Mouse (Mus musculus): ENCODE data around the gene Cd200r4. TPM values are rescaled to one million over a fixed set of nuclear protein-coding genes. Genes with fewer than 3 reads are reported as not detected.

Gene Cd200r4
- total RNA-seq (2021), result not detected
- long read RNA-seq, experiment 1, result 0 reads
- long read RNA-seq, experiment 2, result 0 reads

GRCm38 (mm10) chr16:44811544-44811943 lies at the start of gene Cd200r4:
Gene Cd200r4, plus strand, starts transcription at chr16:44811733.
- intact Hi-C loops (cut with DNase I), result no loop called here

DNA sequence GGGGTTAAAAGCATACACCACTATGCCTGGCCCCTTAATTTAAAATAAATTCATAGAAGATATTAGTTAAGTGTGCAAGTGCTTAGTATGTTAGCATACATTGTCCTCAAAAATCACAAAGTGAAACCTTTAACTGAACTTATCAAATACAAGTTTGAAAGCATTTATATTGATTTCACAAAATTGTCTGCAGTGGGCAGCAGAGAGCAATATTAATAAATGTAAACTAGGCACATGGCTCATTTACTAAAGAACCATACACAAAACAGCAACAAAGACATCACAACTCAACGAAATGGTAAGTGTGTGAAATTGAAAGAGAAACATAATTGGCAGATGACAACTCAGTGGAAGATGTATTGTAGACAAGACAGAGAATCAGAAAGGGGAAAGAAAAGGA lies 49.7 kb upstream of the Cd200r4 start:
- no peak for DNase-seq
- intact Hi-C loops (cut with DNase I), result loop anchor here (10.0 kb wide), 2 partner anchors 263 to 363 kb away; no protein-coding TSS in a partner anchor
- Histone ChIP-seq H3K4me3 (no peak overlapping the region), H3K27ac (no peak overlapping the region)
- TF ChIP-seq CTCF (IDR thresholded peaks at IDR 0.05), result peak; percentile 26; the same call in 1 of the 2 replicates

More at GRCm38 (mm10) chr16:44811544-44811943, at the start of gene Cd200r4:
- no peak within 1 kb of the TSS for H3K27ac ChIP-seq
- no peak within 1 kb of the TSS for H3K4me3 ChIP-seq
- no peak for TF ChIP-seq CTCF (IDR thresholded peaks at IDR 0.05)
- no peak for DNase-seq

DNA sequence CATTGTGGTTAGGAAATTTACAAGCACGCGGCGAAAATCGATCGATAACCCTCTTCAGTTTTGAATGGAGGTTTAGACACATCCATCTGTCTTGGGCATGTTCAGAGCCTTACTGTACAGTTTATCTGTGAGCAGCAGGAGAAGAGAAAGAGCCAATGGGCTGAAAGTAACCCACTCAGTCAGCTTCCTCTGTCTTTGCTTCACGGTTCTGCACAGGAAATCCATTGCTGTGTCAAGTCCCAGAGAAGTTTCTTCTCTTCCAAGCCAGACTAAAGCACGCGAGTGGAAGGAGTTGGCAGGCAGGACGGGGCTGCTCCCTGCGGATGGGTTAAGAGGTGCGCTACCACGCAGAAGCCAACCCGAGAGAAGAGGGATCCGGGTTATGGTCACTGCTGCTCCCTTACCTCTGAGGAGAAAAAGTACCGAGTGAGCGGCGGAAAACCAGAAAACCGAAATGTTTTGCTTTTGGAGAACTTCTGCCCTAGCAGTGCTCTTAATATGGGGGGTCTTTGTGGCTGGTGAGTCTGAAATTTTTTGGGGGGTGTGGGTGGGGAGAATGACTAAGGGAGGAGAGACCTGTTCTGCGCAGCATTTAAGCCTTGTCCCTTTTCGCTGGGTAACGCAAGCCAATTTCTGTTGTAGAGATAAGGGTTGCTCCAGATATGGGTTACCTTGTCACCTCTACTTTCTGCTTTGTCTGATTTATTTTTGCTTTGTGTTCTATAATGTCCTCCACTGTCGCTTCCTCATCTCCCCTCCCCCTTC lies 45.8 kb upstream of the Cd200r4 start, which contains the start of gene Cd200r1:
Cd200r1 (plus strand) TSS at position 182 of the 765 bp plus-strand sequence.
- TF ChIP-seq CTCF (IDR thresholded peaks at IDR 0.05), result no peak
- no peak for DNase-seq
- intact Hi-C loops (cut with DNase I), result loop anchor here (2.0 to 10.0 kb wide), 3 partner anchors 259 to 359 kb away; no protein-coding TSS in a partner anchor
- Histone ChIP-seq H3K4me3 (peak within 1 kb of the TSS; percentile 44), H3K27ac (peak within 1 kb of the TSS; percentile 12; the same call in 1 of the 2 replicates)

DNA sequence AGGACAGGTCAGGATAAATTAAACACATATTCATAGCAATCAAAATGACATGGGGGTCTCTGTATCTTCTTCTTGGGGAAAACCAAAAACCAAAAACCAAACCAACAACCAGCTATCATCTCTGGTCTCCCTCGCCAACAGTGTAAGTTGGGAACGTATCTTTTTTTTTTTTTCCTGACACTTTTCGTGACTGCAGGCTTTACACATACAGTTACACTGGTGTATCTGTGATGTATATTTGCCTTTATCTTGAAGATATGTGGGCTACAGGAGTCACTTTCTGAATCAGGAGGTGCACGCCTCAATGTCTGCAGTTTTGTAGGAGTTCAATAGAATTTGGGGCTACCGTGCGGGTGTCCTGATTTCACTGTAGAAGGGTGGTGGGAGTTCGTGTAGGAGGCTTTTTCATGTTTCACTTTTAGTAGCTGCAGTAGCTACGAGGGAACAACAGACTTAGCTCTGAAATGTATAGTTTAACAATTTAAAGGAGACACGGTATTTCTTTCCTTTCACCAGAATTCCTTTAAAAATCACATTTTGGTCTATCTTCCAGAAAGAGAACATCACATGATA lies 45.1 kb upstream of the Cd200r4 start:
- no peak for TF ChIP-seq CTCF (IDR thresholded peaks at IDR 0.05)
- Histone ChIP-seq H3K27ac (no peak overlapping the region), H3K4me3 (peak overlapping the region; percentile 44)
- no peak for DNase-seq
- intact Hi-C loops (cut with DNase I), result loop anchor here (2.0 to 10.0 kb wide), 3 partner anchors 258 to 358 kb away; no protein-coding TSS in a partner anchor

DNA sequence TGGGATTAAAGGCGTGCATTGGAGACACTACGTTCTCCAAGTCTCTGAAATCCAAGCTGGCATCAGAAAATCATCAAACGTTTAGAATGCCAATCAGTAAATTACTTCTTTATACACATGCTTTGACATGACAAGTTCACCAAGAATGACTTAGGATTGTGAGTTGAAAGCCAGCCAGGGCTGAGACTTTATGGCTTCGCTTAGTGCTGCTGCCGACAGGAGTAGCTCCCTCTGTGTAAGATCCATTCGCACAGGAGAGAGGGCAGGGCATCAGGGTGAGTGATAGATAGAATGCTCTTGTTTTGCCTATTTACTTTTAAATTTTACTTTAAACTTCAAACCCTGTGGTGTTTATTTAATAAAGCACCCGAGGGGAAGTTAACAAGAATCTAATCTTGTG lies 44.0 kb upstream of the Cd200r4 start:
- intact Hi-C loops (cut with DNase I), result loop anchor here (2.0 to 10.0 kb wide), 3 partner anchors 257 to 357 kb away; no protein-coding TSS in a partner anchor
- no peak overlapping the region; the same call in 1 of the 2 replicates for H3K4me3 ChIP-seq
- no peak for DNase-seq
- H3K27ac ChIP-seq, result no peak overlapping the region
- no peak for TF ChIP-seq CTCF (IDR thresholded peaks at IDR 0.05)

- no peak for DNase-seq
- intact Hi-C loops (cut with DNase I), result loop anchor here (2.0 to 10.0 kb wide), 3 partner anchors 257 to 357 kb away; no protein-coding TSS in a partner anchor
- TF ChIP-seq CTCF (IDR thresholded peaks at IDR 0.05), result peak; percentile 70
- Histone ChIP-seq H3K4me3 (no peak overlapping the region; the same call in 1 of the 2 replicates), H3K27ac (no peak overlapping the region)
Observed at GRCm38 (mm10) chr16:44767967-44768366, 43.6 kb upstream of the Cd200r4 start.

DNA sequence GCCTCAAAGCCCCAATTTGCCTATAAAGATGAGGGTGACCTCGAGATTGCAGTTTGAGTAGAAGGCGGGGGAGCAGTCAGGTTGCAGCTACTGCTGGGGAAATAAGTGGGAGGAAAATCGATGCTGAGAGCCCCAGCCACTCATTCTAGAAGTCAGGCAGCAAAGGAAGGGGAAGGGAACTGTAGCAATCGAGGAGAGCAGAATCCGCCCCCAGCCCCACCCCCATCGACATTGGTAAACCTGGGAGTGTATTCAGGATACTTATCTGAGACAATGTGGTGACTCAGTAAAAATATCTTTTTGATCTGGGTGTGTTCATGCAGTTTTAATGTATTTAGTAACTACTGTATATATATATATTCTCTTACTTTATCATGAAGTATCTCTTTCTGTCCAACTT lies 39.0 kb upstream of the Cd200r4 start:
- Histone ChIP-seq H3K27ac (no peak overlapping the region), H3K4me3 (no peak overlapping the region)
- intact Hi-C loops (cut with DNase I), result no loop called here
- no peak for TF ChIP-seq CTCF (IDR thresholded peaks at IDR 0.05)
- no peak for DNase-seq

GRCm38 (mm10) chr16:44773673-44774072 lies 37.9 kb upstream of the Cd200r4 start:
- TF ChIP-seq CTCF (IDR thresholded peaks at IDR 0.05), result no peak
- intact Hi-C loops (cut with DNase I), result no loop called here

DNA sequence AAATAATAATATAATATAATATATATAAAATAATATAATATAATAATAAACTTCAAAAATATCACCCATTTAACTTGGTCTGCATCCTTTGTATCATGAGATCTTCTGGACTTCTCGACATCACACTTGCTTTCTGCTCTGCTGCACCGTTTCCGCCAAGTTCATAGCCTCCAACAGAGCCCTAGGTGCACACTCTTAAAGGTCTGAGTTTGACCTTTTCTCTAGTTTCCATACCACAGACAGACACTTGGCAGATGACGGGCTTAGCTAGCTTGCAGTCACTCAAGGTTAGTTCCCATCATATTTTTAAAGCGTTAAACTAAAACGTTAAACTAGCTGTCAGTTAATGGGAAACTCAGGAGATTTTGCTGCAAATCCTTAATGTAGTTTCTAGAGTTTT lies 37.3 kb upstream of the Cd200r4 start:
- DNase-seq, result no peak
- no peak for TF ChIP-seq CTCF (IDR thresholded peaks at IDR 0.05)
- Histone ChIP-seq H3K4me3 (no peak overlapping the region), H3K27ac (no peak overlapping the region)
- intact Hi-C loops (cut with DNase I), result no loop called here

More at GRCm38 (mm10) chr16:44773673-44774072, 37.9 kb upstream of the Cd200r4 start:
- H3K4me3 ChIP-seq, result no peak overlapping the region
- no peak for DNase-seq
- H3K27ac ChIP-seq, result no peak overlapping the region

- TF ChIP-seq CTCF (IDR thresholded peaks at IDR 0.05), result no peak
- H3K27ac ChIP-seq, result no peak overlapping the region
- intact Hi-C loops (cut with DNase I), result no loop called here
- H3K4me3 ChIP-seq, result peak overlapping the region; percentile 24; the same call in 1 of the 2 replicates
- peak; percentile 21 for DNase-seq
Observed at GRCm38 (mm10) chr16:44778538-44779147, 32.9 kb upstream of the Cd200r4 start.

- no peak for TF ChIP-seq CTCF (IDR thresholded peaks at IDR 0.05)
- no peak overlapping the region for H3K27ac ChIP-seq
- H3K4me3 ChIP-seq, result no peak overlapping the region
- DNase-seq, result no peak
- intact Hi-C loops (cut with DNase I), result no loop called here
Observed at GRCm38 (mm10) chr16:44779494-44779893, 32.0 kb upstream of the Cd200r4 start.

DNA sequence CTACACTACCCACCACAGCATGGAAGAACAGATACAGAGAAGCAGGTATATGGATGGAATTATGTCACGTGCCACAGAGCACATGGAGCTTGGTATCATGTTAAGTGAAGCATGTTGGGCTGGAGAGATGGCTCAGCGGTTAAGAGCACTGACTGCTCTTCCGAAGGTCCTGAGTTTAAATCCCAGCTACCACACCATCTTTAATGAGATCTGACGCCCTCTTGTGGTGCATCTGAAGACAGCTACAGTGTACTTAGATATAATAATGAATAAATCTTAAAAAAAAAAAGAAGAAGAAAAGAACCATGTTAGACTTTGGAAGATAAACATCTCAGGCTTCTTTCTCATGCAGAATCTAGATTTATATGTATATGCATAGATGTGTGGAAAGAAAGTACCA lies 30.8 kb upstream of the Cd200r4 start:
- H3K27ac ChIP-seq, result no peak overlapping the region
- intact Hi-C loops (cut with DNase I), result no loop called here
- H3K4me3 ChIP-seq, result no peak overlapping the region
- TF ChIP-seq CTCF (IDR thresholded peaks at IDR 0.05), result no peak
- DNase-seq, result no peak

Data from gastrocnemius, adult 2 months (tissue).